Mouse (Mus musculus): ENCODE measurements around the gene Rbm20. TPM values are rescaled to one million over a fixed set of nuclear protein-coding genes. Genes with fewer than 3 reads are reported as not detected.

Gene Rbm20
- total RNA-seq, 2 experiments from 2014 or later, result 2.9 to 3.8 TPM

DNA sequence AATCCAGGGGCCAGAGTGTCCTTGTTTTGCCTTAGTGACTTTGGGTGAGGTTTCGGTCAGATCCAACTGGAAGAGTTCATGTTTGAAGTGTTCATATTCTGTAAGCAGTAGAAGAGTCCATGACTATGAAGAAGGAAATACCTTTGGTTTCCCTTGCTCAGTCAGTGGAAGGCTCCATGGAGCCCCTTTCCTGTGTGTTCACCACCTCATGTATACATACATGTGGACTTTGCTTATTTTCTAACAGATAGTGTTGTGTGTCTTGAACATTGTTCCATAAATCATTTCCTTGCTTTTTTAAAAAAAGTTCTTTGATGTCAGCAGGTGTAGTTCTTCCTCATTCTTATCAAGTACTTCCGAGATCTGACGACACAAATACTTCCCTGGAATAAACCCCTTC is 68.2 kb downstream of the Rbm20 start:
- no peak for DNase-seq (ENCODE audit: low spot score in 2 of 2)

DNA sequence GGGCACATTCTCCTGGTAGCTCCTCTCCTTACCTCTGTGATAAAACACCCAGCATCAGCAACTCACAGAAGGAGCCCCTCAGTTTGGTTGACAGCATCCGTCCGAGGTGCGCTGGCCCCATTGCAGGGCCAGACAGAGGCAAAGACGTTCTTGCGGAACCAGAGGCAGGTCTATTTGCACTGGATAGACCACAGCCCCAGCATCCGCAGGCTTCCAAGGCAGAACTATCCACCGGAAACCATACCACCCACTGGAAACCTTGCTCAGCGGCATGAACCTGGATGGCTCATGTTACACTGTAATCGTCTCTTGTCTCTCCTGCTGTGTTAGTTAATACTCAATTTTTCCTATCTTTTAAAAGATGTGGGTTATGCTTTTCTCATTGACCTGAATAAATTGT is 69.0 kb downstream of the Rbm20 start:
- intact Hi-C loops (cut with DNase I), result no loop called here
- no peak for DNase-seq (ENCODE audit: low spot score in 2 of 2)

More for the DNA sequence above, 68.2 kb downstream of the Rbm20 start:
- intact Hi-C loops (cut with DNase I), result no loop called here

DNA sequence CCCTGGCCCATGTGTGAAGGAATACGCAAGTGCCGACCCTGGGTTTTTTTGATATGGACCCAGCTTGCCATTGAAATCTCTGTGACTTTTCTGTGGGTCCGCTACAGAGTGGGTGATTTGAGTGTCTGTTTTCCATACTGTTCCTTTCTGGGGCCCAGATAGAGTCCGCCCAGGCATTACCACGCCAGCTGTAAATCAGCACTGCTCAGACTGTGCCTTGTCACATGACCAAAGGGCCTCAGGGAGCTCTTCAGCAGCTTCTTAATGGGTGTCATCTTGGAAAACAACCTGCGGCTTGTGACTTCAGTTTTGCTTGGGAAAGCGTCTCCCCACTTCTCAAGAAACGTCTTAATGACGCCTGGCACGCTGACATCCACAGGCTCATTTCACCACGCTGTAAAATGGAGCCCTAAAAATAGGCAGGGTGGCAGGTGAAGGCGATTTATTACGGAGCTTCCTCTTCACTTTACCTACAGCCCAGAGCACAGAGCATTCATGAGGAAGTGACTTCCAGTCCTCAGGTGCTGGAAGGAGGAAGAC is 71.2 kb downstream of the Rbm20 start:
- no peak for DNase-seq (ENCODE audit: low spot score in 2 of 2)

DNA sequence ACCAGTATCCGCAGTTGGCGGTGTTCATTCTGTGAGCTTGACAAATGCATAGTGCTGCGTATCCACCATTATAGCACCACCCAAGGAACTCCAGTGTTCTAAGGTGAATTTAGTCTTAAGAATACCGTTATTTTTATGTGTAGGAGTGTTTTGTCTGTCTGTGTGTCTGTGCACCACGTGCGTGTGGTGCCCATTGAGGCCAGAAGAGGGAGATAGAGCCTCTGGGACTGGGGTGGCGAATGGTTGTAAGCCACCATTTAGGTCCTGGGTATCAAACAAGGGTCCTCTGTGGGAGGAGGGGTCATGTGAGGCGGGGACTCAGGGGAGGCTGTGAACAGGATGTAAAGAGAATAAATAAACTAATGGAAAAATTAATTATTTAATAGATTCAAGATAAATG is 72.2 kb downstream of the Rbm20 start:
- DNase-seq (ENCODE audit: low spot score in 2 of 2), result no peak
- intact Hi-C loops (cut with DNase I), result no loop called here

More for the DNA sequence above, 71.2 kb downstream of the Rbm20 start:
- intact Hi-C loops (cut with DNase I), result no loop called here

DNA sequence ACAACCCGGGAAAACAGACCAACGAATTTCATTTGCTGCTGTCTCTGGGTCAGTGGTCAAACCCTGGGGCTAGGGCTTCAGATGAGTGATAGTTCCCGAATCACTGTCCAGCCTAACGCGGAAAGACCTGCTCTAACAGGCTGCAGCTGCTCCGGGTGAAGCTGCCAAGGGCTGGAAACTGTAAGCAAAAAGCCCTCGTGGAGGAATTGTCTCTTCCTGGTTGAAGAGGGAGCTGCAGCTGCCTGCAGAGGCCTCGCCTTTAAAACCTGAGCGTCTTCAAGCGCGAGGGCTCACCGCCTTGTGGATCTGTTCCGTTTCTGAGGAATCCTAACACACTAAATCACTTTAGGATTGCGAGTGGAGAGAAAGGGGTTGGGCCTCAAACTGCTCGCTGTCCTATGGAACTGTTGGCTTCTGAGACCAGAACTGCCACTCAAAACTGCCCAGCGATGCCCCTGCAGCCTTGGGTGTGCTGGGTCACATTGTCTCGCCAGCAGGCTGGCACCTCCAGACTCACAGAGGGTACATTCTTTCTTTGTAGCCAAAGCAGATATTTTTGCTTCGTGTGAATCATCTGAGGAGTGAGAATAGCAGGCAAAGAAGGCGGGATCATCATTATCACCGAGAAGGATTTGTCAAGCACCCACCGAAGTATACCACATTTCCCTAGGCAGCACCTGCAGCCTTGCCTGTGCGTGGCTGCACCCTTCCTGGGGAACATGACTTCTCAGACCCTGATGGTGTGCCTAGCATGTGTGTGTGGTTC is 74.5 kb downstream of the Rbm20 start:
- intact Hi-C loops (cut with DNase I), result no loop called here
- DNase-seq (ENCODE audit: low spot score in 2 of 2), result no peak

DNA sequence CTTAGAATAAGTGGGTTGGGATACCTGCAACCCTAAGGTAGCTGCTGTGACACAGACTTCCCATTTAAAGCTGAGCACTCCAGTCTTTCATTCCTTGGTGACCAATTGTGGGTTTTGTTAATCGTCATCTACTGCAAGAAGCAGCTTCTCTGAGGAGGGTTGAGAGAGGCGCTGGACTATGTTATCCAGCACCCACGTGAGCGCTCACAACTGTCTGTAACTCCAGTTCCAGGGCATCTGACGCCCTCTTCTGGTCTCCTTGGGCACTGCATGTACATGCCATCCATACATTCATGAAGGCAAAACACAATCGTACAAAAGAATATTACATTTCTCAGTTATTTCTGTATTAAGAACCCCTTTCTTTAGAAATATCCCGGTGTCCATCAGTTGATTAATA is 75.9 kb downstream of the Rbm20 start:
- DNase-seq (ENCODE audit: low spot score in 2 of 2), result no peak
- intact Hi-C loops (cut with DNase I), result no loop called here

DNA sequence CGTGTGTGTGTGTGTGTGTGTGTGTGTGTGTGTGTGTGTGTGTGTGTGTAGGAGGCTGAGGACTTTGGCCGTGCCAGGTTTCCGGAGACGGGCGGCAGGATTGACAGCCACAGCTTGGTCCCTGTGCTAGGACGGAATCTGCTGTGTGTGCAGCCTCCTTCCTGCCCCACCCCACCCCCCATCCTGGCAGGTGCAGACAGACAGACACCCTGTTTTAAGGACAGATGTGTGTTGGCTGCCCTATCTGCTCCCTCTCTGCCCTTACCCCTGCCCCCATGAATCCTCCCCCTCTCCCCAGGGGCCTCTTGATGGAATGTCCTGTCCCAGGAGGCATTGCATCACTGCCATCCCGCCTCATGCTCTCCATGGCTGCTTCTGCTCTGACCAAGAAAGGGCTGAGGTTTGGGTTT is 77.3 kb downstream of the Rbm20 start:
- intact Hi-C loops (cut with DNase I), result no loop called here
- DNase-seq (ENCODE audit: low spot score in 2 of 2), result no peak

DNA sequence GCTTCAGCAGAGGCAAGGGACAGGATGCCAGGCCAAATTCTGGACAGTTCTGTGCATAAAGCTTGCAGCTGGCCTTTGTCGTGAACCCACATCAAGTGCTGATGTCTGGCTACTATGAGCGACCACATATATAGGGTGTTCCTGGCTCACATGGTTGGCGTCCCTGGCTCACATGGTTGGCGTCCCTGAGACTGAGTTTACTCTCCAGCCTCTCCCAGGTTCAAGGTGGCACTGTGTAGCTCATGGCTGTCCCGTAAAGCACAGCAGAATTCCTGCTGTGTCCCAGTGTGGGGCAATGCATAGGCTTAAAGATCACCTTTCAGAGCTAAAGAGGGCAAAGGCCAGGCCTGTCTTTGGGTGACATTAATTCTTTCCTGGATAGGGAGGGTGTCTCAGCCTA is 78.2 kb downstream of the Rbm20 start:
- intact Hi-C loops (cut with DNase I), result no loop called here

DNA sequence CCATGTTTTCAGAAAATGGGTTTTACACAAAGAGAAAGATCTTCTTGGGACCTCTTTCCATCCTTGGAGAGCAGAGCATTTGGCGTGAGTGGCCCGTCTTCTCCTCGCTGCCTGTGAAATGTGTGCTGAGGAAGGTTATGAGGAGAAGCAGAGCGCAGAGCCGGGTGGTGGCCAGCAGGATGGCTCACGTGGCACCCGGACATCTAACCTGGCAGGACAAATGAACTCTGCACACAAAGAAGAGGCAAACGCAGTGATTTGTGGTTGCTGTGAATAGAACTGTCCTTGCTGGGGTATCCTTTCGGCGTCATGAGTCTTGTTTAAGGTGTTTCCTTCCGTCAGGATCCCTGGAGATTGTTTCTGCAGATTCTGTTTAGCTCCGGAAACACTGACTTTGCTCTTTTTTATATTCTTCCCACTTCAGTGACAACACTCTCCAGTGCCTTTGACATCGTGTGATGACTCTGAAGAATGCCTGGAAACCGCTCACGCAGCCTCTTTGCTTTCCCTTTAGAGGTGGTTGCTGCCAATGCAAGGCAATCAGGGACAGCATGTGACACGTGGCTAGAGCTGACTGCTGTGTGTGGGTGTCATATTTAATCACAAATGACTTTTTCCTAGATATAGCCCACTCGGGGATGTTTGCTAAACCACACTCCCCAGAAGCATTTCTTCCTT is 80.5 kb downstream of the Rbm20 start:
- intact Hi-C loops (cut with DNase I), result no loop called here
- DNase-seq (ENCODE audit: low spot score in 2 of 2), result peak; percentile 38 to 67

More for the DNA sequence above, 78.2 kb downstream of the Rbm20 start:
- no peak for DNase-seq (ENCODE audit: low spot score in 2 of 2)

DNA sequence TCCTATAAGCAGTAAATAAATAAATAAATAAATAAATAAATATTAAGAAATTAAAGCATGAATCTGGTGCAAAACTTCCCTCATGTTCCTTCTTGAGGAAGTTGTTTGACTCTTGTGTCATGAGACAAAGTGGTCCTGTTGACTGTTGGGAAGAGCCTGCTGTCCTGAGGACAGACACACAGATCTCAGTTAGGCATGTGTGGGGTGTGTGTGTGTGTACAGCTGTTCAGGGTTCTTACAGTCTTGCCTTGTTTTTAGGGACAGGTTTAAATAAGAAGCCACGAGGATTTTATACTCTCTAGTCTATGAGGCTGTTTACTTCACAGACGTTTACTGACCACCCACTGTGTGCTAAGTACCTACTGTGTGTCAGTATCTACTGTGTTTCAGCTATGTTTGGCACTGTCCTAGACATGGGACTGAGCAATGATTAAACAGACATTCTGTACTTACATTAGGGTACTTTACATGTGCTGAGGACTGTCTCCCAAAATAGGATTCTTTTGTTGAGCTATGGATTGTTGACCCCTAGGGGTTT is 81.8 kb downstream of the Rbm20 start:
- intact Hi-C loops (cut with DNase I), result no loop called here
- DNase-seq (ENCODE audit: low spot score in 2 of 2), result no peak

DNA sequence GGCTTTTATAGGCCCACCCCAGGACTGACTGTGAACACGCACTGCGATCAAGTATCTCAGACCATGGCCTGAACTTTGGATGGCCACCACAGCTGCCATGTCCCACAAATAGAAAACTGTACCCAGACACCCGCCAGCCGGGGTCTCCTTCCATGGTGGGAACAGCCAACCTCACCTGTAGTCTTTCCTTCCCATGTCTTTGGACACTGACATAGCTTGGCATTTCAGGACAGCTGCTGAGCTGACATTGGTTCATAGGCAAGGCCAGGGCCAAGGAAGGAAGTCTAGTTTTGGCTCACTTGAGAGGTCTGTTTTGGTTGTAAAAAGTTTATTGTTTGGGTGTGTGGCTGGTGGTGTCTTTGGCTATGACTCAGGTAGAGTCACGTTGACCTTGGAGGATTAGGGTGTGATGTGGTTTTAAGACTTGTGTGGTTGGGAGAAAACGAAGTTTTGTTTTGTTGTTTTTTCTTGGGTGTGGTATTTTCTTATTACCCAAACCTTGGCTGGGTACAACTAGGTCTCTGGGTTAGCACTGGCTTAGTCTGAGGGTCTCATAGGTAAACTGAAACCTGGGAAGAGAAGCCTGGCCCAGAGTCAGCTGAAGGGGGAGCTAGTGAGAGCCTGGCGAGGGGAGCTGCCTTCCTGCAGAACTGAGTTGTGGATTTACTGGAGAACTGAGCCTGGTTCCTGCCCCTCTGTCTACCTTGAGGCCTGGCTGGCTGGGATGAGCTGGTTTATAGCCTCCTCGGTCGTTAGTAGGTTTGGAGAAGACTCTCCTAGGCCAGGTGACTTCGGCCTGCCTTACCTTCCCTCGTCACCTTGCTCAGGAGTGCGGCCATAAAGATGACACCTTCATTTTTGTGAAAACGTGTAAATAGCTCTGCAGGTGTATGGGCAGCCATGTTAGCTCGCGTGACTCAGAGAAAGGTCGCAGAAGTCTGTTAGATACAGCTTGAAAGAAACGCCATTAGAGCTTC is 83.3 kb downstream of the Rbm20 start:
- DNase-seq (ENCODE audit: low spot score in 2 of 2), result no peak
- intact Hi-C loops (cut with DNase I), result loop anchor here (10.0 kb wide), 1 partner anchor 1304 kb away; no protein-coding TSS in a partner anchor

DNA sequence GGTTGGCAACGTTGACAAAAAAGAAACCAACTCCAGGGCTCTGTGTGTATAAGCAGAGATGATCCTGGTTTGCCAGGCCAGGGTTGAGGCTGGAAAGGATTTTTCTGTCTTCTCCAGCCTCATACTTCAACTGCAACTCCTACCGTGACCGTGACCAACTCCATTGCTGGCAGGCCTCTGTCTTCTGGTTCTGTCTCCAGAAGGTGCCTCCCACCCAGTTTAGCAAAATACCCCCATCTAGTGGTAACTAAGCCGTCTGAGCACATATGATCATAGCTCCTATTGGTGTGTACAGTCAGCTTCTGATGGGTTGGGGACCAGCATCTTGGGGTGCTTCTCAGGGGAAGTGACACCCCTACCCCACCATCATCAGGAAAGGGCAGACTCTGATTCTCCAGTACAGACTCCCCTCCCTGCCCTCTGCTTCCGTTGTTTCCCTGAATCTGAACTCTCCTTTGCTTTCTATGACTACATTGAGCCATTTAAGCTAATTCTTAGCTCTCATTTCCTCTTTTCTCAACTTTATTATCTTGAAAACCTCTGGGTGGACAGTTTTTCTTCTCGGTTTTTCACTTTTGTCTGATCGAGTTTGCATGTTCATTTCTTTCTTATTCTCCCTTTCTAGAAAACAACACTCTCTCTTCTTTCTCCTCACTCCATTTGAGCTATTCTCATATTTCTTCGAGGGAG is 85.8 kb downstream of the Rbm20 start:
- peak; percentile 33 to 52 for DNase-seq (ENCODE audit: low spot score in 2 of 2)
- intact Hi-C loops (cut with DNase I), result loop anchor here (2.0 to 10.0 kb wide), 2 partner anchors 114 to 1302 kb away; no protein-coding TSS in a partner anchor

DNA sequence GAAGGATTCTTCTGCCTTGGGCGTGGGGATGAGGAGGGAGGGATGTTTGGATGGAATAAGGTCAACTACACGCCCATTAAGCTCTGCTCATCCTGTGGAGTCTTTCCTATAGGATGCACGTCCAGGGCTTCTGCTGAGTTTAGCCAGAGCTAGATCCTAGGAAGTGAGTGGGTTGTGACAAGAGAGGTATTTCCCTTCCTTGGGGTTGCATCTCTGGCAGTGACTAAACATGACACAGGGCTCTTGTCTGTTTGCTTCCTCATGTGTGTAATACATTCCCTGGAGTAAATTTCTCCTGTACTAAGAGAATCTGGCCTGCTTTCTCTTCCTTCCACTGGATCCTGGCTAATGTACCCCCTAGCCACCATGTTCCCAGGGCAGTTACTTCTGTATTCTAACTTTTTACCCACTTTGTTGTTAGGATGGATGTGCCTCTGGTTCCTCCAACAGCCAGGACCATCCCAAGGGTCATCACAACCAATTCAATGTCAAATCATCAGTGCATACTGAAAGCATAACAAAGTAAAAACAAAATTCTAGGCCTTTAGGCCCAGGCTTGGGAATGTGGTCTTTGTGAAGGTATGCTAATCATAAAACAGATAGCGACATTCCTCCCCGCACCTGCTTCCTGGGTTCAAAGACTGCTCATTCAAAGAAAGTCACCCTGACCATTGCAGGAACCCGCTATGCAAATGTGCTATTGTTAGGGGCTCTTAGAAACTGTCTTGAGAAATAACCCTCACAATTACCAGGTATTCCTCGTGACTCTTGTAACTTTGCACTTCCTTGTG is 87.8 kb downstream of the Rbm20 start:
- DNase-seq (ENCODE audit: low spot score in 2 of 2), result no peak
- intact Hi-C loops (cut with DNase I), result loop anchor here (5.0 to 10.0 kb wide), 2 partner anchors 162 to 1300 kb away; no protein-coding TSS in a partner anchor

DNA sequence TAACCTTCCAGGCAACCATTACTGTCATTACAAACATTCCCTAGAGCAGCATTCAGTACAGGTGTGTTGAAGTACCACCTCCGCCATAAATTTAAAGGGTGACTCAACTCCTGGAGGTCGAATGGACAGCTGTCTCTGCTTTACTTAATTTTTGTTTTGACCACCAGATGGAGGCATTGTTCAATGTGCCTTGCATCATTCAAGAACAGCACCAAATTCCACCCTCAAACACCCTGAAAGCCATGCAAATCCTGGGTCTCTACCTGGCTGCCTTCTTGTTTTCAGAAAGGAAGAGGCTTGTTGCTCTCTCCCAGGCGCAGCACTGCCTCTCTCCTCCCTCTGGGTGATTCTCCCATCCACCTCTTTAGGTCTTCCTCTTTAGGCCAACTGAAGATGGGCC is 91.4 kb downstream of the Rbm20 start:
- DNase-seq (ENCODE audit: low spot score in 2 of 2), result peak; percentile 57 to 71
- intact Hi-C loops (cut with DNase I), result loop anchor here (2.0 to 10.0 kb wide), 3 partner anchors 136 to 1296 kb away; no protein-coding TSS in a partner anchor

DNA sequence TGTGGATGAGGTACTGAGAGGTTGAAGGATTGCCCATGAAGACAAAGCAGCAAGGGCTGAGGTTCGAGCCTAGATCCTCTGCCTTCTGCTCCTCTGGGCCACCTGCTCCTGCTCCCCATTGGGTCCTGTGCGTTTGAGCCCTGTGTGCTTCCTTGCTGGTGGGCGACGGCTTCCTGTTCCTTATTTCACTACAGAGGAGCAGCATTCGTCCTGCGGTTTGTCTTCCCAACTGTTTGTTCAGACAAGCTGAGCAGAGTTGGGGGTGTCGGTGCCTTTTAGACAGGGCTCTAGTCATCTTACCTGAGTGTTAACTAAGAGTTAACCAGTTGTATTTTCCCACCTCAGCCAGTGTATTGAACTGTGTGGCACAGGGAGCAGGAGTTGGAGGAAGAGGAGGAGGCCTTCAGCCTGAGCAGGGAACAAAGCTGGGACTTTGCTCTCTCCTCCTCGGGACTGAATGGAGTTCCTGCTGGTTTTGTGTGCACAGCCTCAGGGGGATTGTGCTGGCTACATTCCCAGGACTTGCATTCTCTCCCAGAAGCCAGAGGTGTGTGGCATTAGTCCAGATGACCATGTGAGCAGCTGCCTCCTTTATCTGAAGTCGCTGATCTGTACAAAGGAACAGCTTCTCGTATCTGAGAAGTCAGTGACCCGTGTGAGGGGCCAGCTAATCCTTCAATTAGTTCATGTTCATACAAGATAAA is 97.0 kb downstream of the Rbm20 start:
- no peak for DNase-seq (ENCODE audit: low spot score in 2 of 2)
- intact Hi-C loops (cut with DNase I), result no loop called here

DNA sequence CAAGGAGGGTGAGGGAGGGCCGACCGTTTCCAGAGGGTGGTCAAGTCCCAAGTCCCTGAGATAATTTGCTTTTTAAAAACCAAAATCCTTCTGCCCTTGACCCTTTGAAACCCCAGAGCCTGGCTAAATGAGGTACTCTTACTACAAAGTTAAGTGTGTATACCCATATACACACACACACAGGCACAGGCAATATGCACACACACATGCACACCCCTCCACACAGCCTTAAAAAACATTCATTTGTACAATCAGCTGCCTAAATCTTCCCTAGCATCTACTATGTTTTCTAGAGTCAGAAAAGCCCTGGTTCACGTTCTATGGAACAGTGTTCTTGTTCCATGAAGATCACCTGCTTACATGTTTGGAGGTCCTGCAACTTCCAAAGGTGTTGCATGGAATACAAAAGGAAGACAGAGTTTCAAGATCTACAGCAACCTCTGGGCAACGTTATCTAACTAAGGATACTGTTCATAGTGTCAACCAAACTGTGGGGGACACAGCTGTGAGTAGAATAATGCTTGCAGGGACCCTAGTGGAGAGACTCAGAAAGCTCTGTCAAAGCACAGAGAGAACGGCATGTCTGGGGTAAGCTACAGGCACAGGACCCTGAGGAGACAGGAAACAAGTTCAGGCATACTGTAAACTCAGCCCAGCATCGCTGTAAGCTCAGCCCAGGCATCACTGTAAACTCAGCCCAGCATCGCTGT is 97.7 kb downstream of the Rbm20 start:
- DNase-seq (ENCODE audit: low spot score in 2 of 2), result no peak
- intact Hi-C loops (cut with DNase I), result no loop called here

DNA sequence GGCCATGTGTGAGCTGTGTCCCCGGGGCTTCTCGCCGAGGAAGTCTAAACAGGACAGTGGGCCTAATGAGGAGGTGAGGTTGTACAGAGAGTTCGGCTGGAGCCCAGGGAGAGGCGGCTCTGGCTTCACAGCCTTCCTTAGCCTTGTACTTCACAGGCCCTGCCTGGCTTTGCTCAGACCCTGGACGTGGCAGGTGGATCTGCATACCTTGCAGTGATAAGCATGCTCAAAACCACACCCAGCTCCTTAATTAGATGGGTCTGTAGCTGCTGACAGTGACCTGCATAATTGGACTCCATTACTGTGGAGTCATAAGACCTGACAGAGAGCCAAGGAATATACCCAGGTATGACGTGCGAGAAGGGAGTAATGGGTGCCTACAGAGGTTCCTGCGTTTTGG is 102.3 kb downstream of the Rbm20 start:
- intact Hi-C loops (cut with DNase I), result no loop called here

More for the DNA sequence above, 102.3 kb downstream of the Rbm20 start:
- no peak for DNase-seq (ENCODE audit: low spot score in 2 of 2)
